Mouse (Mus musculus) midbrain, embryonic 15.5 days (tissue): ENCODE data around the gene Sf3b1. TPM values are rescaled to one million over a fixed set of nuclear protein-coding genes. Genes with fewer than 3 reads are reported as not detected.
A peak's percentile ranks its signal among the peaks of the same experiment; 100 is the strongest.

Experiments used
- ATAC-seq: fragments of 200-750 bp; cut with Nextera tagmentation; replicated peaks from 2 replicates; pipeline ENCODE4 v1.8.0; 2017; ENCODE audit warnings: moderate TSS enrichment
- H3K27ac ChIP-seq: fragments of 300-500 bp; sonication (generic); 2 replicates; pipeline ENCODE4 v1.5.1; 2015; ENCODE audit warnings: mild to moderate bottlenecking, inconsistent platforms
- H3K27me3 ChIP-seq: fragments of 300-500 bp; sonication (generic); replicated peaks from 2 replicates; pipeline ENCODE4 v1.6.1; 2015; ENCODE audit warnings: inconsistent platforms
- H3K36me3 ChIP-seq: fragments of 300-500 bp; sonication (generic); replicated peaks from 2 replicates; pipeline ENCODE4 v1.6.1; 2015; ENCODE audit warnings: inconsistent platforms
- H3K4me1 ChIP-seq: fragments of 300-500 bp; sonication (generic); 2 replicates; pipeline ENCODE4 v1.6.1; 2015; ENCODE audit warnings: inconsistent platforms
- H3K4me2 ChIP-seq: fragments of 300-500 bp; sonication (generic); 2 replicates; pipeline ENCODE4 v1.6.1; 2015; ENCODE audit warnings: inconsistent platforms, mild to moderate bottlenecking, moderate library complexity
- H3K4me3 ChIP-seq: fragments of 300-500 bp; sonication (generic); 2 replicates; pipeline ENCODE4 v1.5.1; 2015; ENCODE audit warnings: mild to moderate bottlenecking, inconsistent platforms
- H3K9ac ChIP-seq: fragments of 300-500 bp; sonication (generic); 2 replicates; pipeline ENCODE4 v1.6.1; 2015; ENCODE audit warnings: mild to moderate bottlenecking, inconsistent platforms
- H3K9me3 ChIP-seq: fragments of 300-500 bp; sonication (generic); 2 replicates; pipeline ENCODE4 v1.6.1; 2016; ENCODE audit warnings: inconsistent platforms
- WGBS: fragments of 180-500 bp; shearing (Covaris S2); methylation state at CpG from one replicate; pipeline ENCODE4 v1.1.7; 2015; ENCODE audit warnings: mixed read lengths; 5-methylcytosine and 5-hydroxymethylcytosine counted together
- polyA plus RNA-seq: library from polyadenylated mRNA; unstranded; fragments of >200 nt; fragmentation: Nextera tagmentation; extraction: Ambion mirVana; gene quantifications from 2 replicates; pipeline ENCODE4 v1.2.1, GENCODE M21; 2015

Sf3b1 gene
- polyA plus RNA-seq, 1 experiment from 2014 or later, result 305 TPM

GRCm38 (mm10) chr1:55051671-55052070, 24.4 kb upstream of the Sf3b1 start:
- Histone ChIP-seq H3K4me1 (peaks cover 18% of the 10 kb centered on the region), H3K4me2 (peak overlapping the region; percentile 70), H3K36me3 (no peaks in the 10 kb centered on the region), H3K9ac (no peak overlapping the region), H3K27me3 (peaks cover 2% of the 10 kb centered on the region; the same call in 1 of the 2 replicates), H3K9me3 (no peaks in the 10 kb centered on the region), H3K27ac (no peak overlapping the region), H3K4me3 (peak overlapping the region; percentile 62)
- ATAC-seq, result no peak
- WGBS, result 70% methylated on average over 3 of the region's 3 CpGs

GRCm38 (mm10) chr1:55048841-55049587, 21.7 kb upstream of the Sf3b1 start:
- H3K4me2 ChIP-seq, result no peak overlapping the region
- H3K27me3 ChIP-seq, result peaks cover 2% of the 10 kb centered on the region; the same call in 1 of the 2 replicates
- WGBS, result 72% methylated on average over 4 of the region's 4 CpGs
- H3K36me3 ChIP-seq, result no peaks in the 10 kb centered on the region
- H3K27ac ChIP-seq, result no peak overlapping the region
- H3K4me1 ChIP-seq, result peaks cover 14% of the 10 kb centered on the region
- H3K9me3 ChIP-seq, result no peaks in the 10 kb centered on the region
- no peak overlapping the region for H3K4me3 ChIP-seq
- no peak for ATAC-seq
- H3K9ac ChIP-seq, result no peak overlapping the region

DNA sequence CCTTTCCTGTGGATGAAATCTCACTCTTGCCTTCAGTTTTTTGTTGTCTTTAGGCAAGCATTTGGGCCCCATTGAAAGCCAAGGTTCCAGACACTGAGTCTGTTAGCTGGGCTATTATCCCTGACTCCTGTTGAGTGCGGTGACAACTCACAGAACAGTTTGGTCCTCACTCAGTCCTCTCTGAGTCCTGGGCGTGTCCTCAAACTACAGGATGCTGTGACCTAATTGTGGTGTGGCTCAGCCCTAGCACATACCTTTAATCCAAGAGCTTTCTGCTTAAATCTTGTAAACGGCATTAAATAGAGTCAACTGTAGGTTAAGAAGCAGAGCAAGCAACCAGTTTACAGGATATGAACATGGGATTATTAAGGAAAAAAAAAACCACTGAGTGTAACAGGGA, 15.9 kb upstream of the Sf3b1 start:
- H3K9me3 ChIP-seq, result no peaks in the 10 kb centered on the region; the same call in 1 of the 2 replicates
- 86% methylated on average over 3 of the region's 3 CpGs for WGBS
- no peaks in the 10 kb centered on the region for H3K4me1 ChIP-seq
- no peaks in the 10 kb centered on the region for H3K36me3 ChIP-seq
- no peak overlapping the region for H3K9ac ChIP-seq
- ATAC-seq, result no peak
- H3K27me3 ChIP-seq, result no peaks in the 10 kb centered on the region
- H3K4me2 ChIP-seq, result no peak overlapping the region
- no peak overlapping the region for H3K27ac ChIP-seq
- no peak overlapping the region for H3K4me3 ChIP-seq

GRCm38 (mm10) chr1:55042246-55042645, 15.0 kb upstream of the Sf3b1 start:
- 63% methylated on average over 1 of the region's 1 CpGs for WGBS
- ATAC-seq, result no peak
- H3K9me3 ChIP-seq, result no peaks in the 10 kb centered on the region; the same call in 1 of the 2 replicates

DNA sequence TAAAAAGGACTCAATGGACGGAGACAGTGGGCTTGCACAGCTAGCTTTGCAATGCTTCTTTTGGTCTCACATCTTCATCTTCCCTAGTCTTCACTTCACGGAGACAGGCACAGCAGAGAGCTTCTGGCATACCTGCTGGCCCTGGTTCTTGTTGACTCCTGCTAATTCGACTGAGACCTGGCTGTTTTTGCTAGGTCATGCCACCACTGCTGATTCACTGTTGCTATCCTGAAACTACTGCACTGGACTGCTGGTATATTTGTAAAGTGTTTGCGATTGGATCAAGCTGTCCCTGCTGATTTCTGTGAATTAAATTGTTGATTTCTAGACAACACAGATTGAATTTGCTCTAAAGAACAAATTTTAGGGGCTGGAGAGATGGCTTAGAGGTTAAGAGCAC, 14.4 kb upstream of the Sf3b1 start:
- H3K27me3 ChIP-seq, result no peaks in the 10 kb centered on the region
- no peaks in the 10 kb centered on the region for H3K4me1 ChIP-seq
- H3K4me3 ChIP-seq, result no peak overlapping the region
- H3K27ac ChIP-seq, result no peak overlapping the region
- no peak overlapping the region for H3K9ac ChIP-seq
- ATAC-seq, result no peak
- 87% methylated on average over 4 of the region's 4 CpGs for WGBS
- no peak overlapping the region for H3K4me2 ChIP-seq
- H3K36me3 ChIP-seq, result no peaks in the 10 kb centered on the region
- H3K9me3 ChIP-seq, result no peaks in the 10 kb centered on the region; the same call in 1 of the 2 replicates

More at GRCm38 (mm10) chr1:55042246-55042645, 15.0 kb upstream of the Sf3b1 start:
- H3K4me2 ChIP-seq, result no peak overlapping the region
- H3K27ac ChIP-seq, result no peak overlapping the region
- H3K9ac ChIP-seq, result no peak overlapping the region
- no peak overlapping the region for H3K4me3 ChIP-seq
- no peaks in the 10 kb centered on the region for H3K36me3 ChIP-seq
- H3K4me1 ChIP-seq, result no peaks in the 10 kb centered on the region
- H3K27me3 ChIP-seq, result no peaks in the 10 kb centered on the region

DNA sequence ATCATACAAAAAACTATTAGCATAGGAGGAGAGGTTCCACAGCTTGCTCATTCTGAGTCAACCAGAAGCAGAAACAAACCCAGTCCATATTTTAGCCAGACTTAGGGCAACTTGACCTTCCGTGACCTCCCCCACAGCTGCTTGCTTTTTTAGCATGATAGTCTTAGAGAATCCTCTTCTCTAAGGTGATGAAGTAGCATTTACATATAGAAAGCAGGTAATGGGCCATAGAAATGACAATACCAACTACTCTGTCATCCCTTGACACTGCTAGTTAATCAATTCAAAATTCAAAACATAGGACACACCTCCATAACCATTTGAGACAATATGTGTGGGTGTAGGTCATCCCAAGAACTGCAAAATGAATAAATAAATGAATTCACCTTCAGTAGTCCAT, 12.7 kb upstream of the Sf3b1 start:
- H3K4me3 ChIP-seq, result no peak overlapping the region
- no peak overlapping the region for H3K4me2 ChIP-seq
- no peaks in the 10 kb centered on the region for H3K4me1 ChIP-seq
- H3K9me3 ChIP-seq, result no peaks in the 10 kb centered on the region; the same call in 1 of the 2 replicates
- H3K36me3 ChIP-seq, result no peaks in the 10 kb centered on the region
- H3K27ac ChIP-seq, result no peak overlapping the region
- 87% methylated on average over 1 of the region's 1 CpGs for WGBS
- H3K9ac ChIP-seq, result no peak overlapping the region
- no peaks in the 10 kb centered on the region for H3K27me3 ChIP-seq
- no peak for ATAC-seq

DNA sequence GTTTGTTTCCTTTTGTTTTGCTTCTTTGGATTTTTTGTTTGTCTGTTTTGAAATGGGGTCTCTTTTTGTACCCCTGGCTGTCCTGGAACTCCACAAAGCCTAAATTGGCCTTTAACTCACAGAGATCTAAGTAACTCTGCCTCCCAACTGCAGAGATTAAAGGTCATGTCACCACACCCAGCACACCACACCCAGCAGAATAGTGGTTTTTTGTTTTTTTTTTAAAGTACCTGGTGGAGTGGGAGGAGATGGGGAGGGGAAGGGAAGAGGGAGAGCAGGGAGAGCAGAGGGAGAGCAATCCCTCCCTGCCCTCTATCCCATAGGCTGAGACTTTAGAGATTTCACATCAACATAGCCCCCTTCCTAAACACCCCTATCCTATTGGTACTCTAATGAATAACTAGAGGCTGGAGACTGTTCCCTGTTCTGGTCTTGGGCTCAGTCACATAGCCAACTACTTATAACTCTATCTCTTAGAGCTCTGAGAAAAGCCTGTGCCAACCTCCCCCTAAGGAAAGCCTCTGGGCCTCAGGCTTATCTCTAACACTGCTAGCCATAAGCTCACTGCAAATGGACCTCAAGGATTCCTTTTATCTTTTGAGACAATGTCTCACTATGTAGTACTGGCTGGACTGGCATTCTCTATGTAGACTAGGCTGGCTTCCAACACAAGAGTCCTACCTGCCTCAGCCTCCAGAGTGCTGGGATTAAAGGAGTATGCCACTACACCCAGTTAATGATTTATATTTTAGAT, 3.9 kb upstream of the Sf3b1 start:
- H3K27me3 ChIP-seq, result no peaks in the 10 kb centered on the region
- no peak overlapping the region for H3K4me2 ChIP-seq
- no peak for ATAC-seq
- no peaks in the 10 kb centered on the region for H3K9me3 ChIP-seq
- no peak overlapping the region for H3K4me3 ChIP-seq
- no peak overlapping the region for H3K9ac ChIP-seq
- no peaks in the 10 kb centered on the region for H3K36me3 ChIP-seq
- H3K4me1 ChIP-seq, result no peaks in the 10 kb centered on the region
- no peak overlapping the region for H3K27ac ChIP-seq

DNA sequence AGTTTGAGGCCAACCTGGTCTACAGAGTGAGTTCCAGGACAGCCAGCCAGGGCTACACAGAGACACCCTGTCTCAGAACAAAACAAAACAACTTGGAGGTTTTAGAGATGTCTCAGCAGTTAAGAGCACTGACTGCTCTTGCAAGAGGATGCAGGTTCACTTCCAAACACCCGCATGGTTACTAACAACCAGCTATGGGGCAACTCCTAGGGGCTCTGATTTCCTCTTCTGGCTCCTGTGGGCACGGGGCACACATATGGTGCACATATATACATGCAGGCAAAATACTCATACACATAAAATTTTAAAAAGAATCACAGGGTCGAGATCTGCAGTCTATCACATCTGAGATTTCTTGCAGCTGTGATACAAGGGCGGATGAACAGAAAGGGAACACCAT, 2.2 kb upstream of the Sf3b1 start:
- no peaks in the 10 kb centered on the region for H3K27me3 ChIP-seq

DNA sequence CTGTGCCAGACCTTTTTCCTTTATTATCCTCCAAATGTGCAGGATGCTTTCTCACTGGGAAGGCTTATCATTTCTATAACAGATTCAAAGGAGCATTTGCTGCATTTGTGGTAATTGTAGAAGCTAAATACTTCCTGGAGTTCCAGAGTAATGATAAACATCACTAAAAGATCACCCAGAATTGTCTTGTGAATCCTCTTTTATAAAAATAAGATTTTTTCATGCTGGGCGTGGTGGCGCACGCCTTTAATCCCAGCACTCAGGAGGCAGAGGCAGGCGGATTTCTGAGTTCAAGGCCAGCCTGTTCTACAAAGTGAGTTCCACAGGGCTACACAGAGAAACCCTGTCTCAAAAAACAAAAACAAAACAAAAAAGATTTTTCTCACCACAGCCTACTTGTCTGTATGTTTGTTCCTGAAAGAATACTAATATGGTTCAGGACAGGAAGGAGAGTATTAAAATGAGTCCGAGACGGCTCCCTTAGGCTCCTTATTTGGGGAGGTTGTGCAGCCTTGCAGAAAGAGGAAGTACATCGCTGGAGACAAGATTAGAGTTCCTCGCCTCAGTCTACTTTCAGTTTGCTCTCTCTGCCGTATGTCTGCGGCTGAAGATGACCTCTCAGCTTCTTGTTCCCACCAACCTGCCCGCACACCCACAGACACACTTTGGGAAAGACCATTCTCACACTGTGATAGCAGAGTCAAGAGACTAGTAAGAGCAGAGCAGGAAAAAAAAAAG, 1.4 kb upstream of the Sf3b1 start:
- no peak overlapping the region for H3K9ac ChIP-seq
- H3K36me3 ChIP-seq, result no peaks in the 10 kb centered on the region

More for the DNA sequence above, 2.2 kb upstream of the Sf3b1 start:
- Histone ChIP-seq H3K36me3 (no peaks in the 10 kb centered on the region), H3K4me3 (no peak overlapping the region), H3K4me1 (peaks cover 12% of the 10 kb centered on the region), H3K27ac (no peak overlapping the region), H3K9me3 (no peaks in the 10 kb centered on the region), H3K4me2 (no peak overlapping the region), H3K9ac (no peak overlapping the region)
- no peak for ATAC-seq
- 72% methylated on average over 4 of the region's 4 CpGs for WGBS

DNA sequence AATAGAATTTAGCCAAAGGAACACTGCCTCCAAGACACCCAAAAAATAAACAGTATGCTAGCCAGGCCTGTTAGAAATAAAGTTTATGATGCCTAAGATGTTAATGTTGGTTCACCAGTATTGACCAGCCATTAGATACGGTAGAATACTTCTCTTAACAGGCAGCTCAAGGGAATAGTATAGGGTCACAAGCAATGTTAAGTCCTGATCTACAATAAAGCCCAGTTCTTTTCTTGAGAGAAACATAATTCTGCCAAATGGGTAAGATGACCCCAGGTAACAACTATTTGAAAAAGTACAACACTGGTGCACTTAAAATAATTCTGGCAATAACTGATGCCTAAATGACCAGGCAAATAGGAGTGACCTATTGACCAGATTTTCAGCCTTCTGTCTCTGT, 685 bp upstream of the Sf3b1 start:
- 96% methylated on average over 1 of the region's 1 CpGs for WGBS
- peak; percentile 10 for ATAC-seq
- no peaks in the 10 kb centered on the region for H3K36me3 ChIP-seq
- H3K27me3 ChIP-seq, result no peaks in the 10 kb centered on the region
- peak overlapping the region; percentile 70 for H3K4me3 ChIP-seq
- H3K9ac ChIP-seq, result no peak overlapping the region
- H3K4me2 ChIP-seq, result peak overlapping the region; percentile 49
- H3K4me1 ChIP-seq, result peaks cover 17% of the 10 kb centered on the region
- H3K9me3 ChIP-seq, result no peaks in the 10 kb centered on the region
- no peak overlapping the region for H3K27ac ChIP-seq

More for the DNA sequence above, 1.4 kb upstream of the Sf3b1 start:
- H3K9me3 ChIP-seq, result no peaks in the 10 kb centered on the region
- H3K4me3 ChIP-seq, result no peak overlapping the region
- no peak overlapping the region for H3K4me2 ChIP-seq
- 89% methylated on average over 11 of the region's 11 CpGs for WGBS
- ATAC-seq, result no peak
- H3K27ac ChIP-seq, result no peak overlapping the region
- H3K4me1 ChIP-seq, result peaks cover 14% of the 10 kb centered on the region
- no peaks in the 10 kb centered on the region for H3K27me3 ChIP-seq

DNA sequence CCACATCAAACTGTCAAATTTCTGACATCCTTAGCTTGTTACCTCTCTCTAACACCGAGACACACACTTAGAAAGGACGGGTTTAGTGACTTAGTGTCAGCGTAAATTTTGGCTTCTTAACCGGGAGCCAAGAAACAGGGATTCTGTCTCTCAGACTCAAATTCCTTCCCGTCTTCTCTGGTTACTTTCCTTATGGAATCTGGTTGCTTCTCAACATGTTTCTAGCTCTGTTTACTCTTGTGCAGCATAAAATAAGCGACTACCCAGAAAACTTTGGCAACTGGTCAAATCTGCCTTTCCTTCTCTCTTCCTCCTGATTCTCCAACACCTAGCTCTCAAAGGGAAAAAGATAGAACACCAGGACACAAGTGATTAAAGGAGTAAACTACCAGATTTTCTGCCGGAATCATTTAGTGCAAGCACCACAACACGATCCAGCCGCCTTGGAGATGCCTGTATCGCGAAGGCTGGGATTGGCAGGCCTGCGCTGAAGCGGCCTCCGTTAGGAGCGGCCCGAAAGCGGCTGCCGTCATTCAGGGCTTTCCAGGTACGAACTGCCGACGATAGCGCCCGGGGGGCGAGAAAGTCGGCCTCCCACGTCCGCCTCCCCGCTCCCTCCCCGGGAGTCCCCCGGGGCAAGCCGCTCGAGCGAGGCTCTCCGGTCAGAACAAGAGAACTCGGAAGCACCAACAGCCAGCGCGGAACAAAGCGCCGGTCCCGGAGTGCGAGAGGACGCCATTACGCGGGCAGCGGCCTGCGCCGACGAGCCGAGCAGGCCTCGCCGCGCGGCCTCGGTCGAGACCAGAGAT, 633 bp downstream of the Sf3b1 start:
- peak; percentile 77 for ATAC-seq
- under 1% methylated on average over 53 of the region's 55 CpGs for WGBS
- Histone ChIP-seq H3K4me1 (peaks cover 17% of the 10 kb centered on the region), H3K27ac (peak overlapping the region; percentile 95), H3K9ac (peak overlapping the region; percentile 96), H3K27me3 (no peaks in the 10 kb centered on the region), H3K9me3 (no peaks in the 10 kb centered on the region), H3K4me2 (peak overlapping the region; percentile 61), H3K36me3 (no peaks in the 10 kb centered on the region), H3K4me3 (peak overlapping the region; percentile 70)
